Mouse (Mus musculus) heart, adult 2 months (tissue): ENCODE measurements around the gene Mtnr1a. TPM values are rescaled to one million over a fixed set of nuclear protein-coding genes. Genes with fewer than 3 reads are reported as not detected.
A peak's percentile ranks its signal among the peaks of the same experiment; 100 is the strongest.
"Not testable (repeated sequence)": the region's sequence is repeated elsewhere in the genome, so short reads cannot be mapped to it uniquely, and the experiment has no call there.

Experiments
- DNase-seq, 2 experiments: peaks; one replicate each; pipeline ENCODE4 v3.0.0; 2021
- H3K27ac ChIP-seq: fragments of 200-600 bp; 2 replicates; pipeline ENCODE4 v1.8.1; 2022
- H3K27me3 ChIP-seq: fragments of 200-500 bp; 2 replicates; pipeline ENCODE4 v1.6.1; 2012; ENCODE audit warnings: mild to moderate bottlenecking, low read length, inconsistent platforms, mixed read lengths; ENCODE audit not compliant: control insufficient read depth, insufficient read depth
- H3K36me3 ChIP-seq: fragments of 200-500 bp; 2 replicates; pipeline ENCODE4 v1.6.1; 2012; ENCODE audit warnings: low read length, inconsistent platforms; ENCODE audit not compliant: control insufficient read depth, insufficient read depth
- H3K4me1 ChIP-seq: fragments of 200-500 bp; 2 replicates; pipeline ENCODE4 v1.6.1; 2011; ENCODE audit warnings: low read length; ENCODE audit not compliant: control insufficient read depth, insufficient read depth
- H3K4me3 ChIP-seq: fragments of 200-600 bp; 2 replicates; pipeline ENCODE4 v1.8.1; 2022
- H3K79me2 ChIP-seq: fragments of 200-500 bp; replicated peaks from 2 replicates; pipeline ENCODE4 v1.6.1; 2012; ENCODE audit warnings: mild to moderate bottlenecking, inconsistent platforms, low read length, moderate library complexity, mixed read lengths; ENCODE audit not compliant: control insufficient read depth, insufficient read depth
- H3K9ac ChIP-seq: fragments of 200-500 bp; 2 replicates; pipeline ENCODE4 v1.6.1; 2012; ENCODE audit warnings: low read depth, mild to moderate bottlenecking, control low read depth, inconsistent platforms, low read length, mixed read lengths
- CTCF ChIP-seq: fragments of 200-600 bp; IDR thresholded peaks from 2 replicates; pipeline ENCODE4 v1.8.1; 2022; ENCODE audit warnings: antibody characterized with exemption, mild to moderate bottlenecking, moderate library complexity
- EP300 ChIP-seq: fragments of 200-500 bp; IDR thresholded peaks from 2 replicates; pipeline ENCODE4 v1.6.1; 2011; ENCODE audit warnings: low read depth, low read length, control low read depth; ENCODE audit not compliant: insufficient read depth
- POLR2A ChIP-seq: fragments of 200-500 bp; IDR thresholded peaks from 2 replicates; pipeline ENCODE4 v1.6.1; 2011; ENCODE audit warnings: mild to moderate bottlenecking, low read depth, low read length, control low read depth; ENCODE audit not compliant: insufficient read depth
- WGBS: fragments of 180-500 bp; shearing (Covaris S2); methylation state at CpG from one replicate; pipeline ENCODE4 v1.1.7; 2018; 5-methylcytosine and 5-hydroxymethylcytosine counted together
- intact Hi-C: fragments of 180-260 bp; cut with DNase I; formaldehyde crosslinking; loops from one replicate; pipeline ENCODE4 v1.15.1; 2025
- polyA plus RNA-seq: library from polyadenylated mRNA; depleted of rRNA; stranded (reverse); fragments of >200 nt; gene quantifications from 2 replicates; pipeline ENCODE4 v1.2.3, GENCODE M21; 2012
- total RNA-seq, 2 experiments: library from RNA; stranded (reverse); gene quantifications; 2 replicates each; pipeline ENCODE4 v1.2.3; 2021

Gene Mtnr1a
- total and polyA plus RNA-seq, 3 experiments: not detected

GRCm38 (mm10) chr8:45056810-45057209 lies 12.1 kb upstream of the Mtnr1a start:
- Histone ChIP-seq H3K27me3 (no peaks in the 10 kb centered on the region), H3K4me1 (no peaks in the 10 kb centered on the region), H3K27ac (no peak overlapping the region), H3K9ac (no peak overlapping the region), H3K79me2 (no peaks in the 10 kb centered on the region), H3K36me3 (no peaks in the 10 kb centered on the region), H3K4me3 (no peak overlapping the region)
- 38% methylated on average over 3 of the region's 3 CpGs for WGBS
- intact Hi-C loops: no loop called here
- no peak for DNase-seq
- TF ChIP-seq EP300: no peak
- TF ChIP-seq CTCF: peak; percentile 22

- H3K4me3 ChIP-seq: no peak overlapping the region
- no peaks in the 10 kb centered on the region for H3K4me1 ChIP-seq
- no peak for DNase-seq
- no peaks in the 10 kb centered on the region for H3K36me3 ChIP-seq
- H3K27me3 ChIP-seq: no peaks in the 10 kb centered on the region
- intact Hi-C loops: no loop called here
- no peak overlapping the region for H3K9ac ChIP-seq
- no peak for TF ChIP-seq POLR2A
- no peak for TF ChIP-seq EP300
- no peak for TF ChIP-seq CTCF
- WGBS: 84% methylated on average over 2 of the region's 2 CpGs
- H3K27ac ChIP-seq: no peak overlapping the region
- H3K79me2 ChIP-seq: no peaks in the 10 kb centered on the region
These were observed 8.9 kb upstream of the Mtnr1a start for GRCm38 (mm10) chr8:45060083-45060482.

- Histone ChIP-seq H3K9ac (no peak overlapping the region), H3K79me2 (no peaks in the 10 kb centered on the region), H3K27ac (no peak overlapping the region), H3K4me3 (no peak overlapping the region), H3K36me3 (no peaks in the 10 kb centered on the region), H3K4me1 (no peaks in the 10 kb centered on the region), H3K27me3 (no peaks in the 10 kb centered on the region)
- intact Hi-C loops: no loop called here
- no peak for TF ChIP-seq POLR2A
- TF ChIP-seq EP300: no peak
- TF ChIP-seq CTCF: no peak
- no peak for DNase-seq
- 88% methylated on average over 11 of the region's 11 CpGs for WGBS
These were observed 6.6 kb upstream of the Mtnr1a start for GRCm38 (mm10) chr8:45062311-45062710.

- Histone ChIP-seq H3K27ac (no peak overlapping the region), H3K4me3 (no peak overlapping the region), H3K4me1 (no peaks in the 10 kb centered on the region), H3K9ac (no peak overlapping the region), H3K79me2 (no peaks in the 10 kb centered on the region), H3K27me3 (no peaks in the 10 kb centered on the region), H3K36me3 (no peaks in the 10 kb centered on the region)
- TF ChIP-seq CTCF (no peak), EP300 (no peak), POLR2A (no peak)
- intact Hi-C loops: no loop called here
- 76% methylated on average over 25 of the region's 25 CpGs for WGBS
- no peak for DNase-seq
These were observed 5.7 kb upstream of the Mtnr1a start for GRCm38 (mm10) chr8:45062982-45063924.

- no peaks in the 10 kb centered on the region for H3K27me3 ChIP-seq
- no peaks in the 10 kb centered on the region for H3K4me1 ChIP-seq
- 49% methylated on average over 8 of the region's 8 CpGs for WGBS
- no peaks in the 10 kb centered on the region for H3K79me2 ChIP-seq
- no peak overlapping the region for H3K9ac ChIP-seq
- intact Hi-C loops: no loop called here
- TF ChIP-seq EP300: no peak
- TF ChIP-seq CTCF: no peak
- TF ChIP-seq POLR2A: no peak
- no peak for DNase-seq
- no peak overlapping the region for H3K27ac ChIP-seq
- no peak overlapping the region for H3K4me3 ChIP-seq
- no peaks in the 10 kb centered on the region for H3K36me3 ChIP-seq
These were observed 4.6 kb upstream of the Mtnr1a start for GRCm38 (mm10) chr8:45064197-45064869.

GRCm38 (mm10) chr8:45065391-45065790 lies 3.5 kb upstream of the Mtnr1a start:
- intact Hi-C loops, H3K27ac ChIP-seq, H3K79me2 ChIP-seq, DNase-seq, H3K27me3 ChIP-seq, H3K9ac ChIP-seq, H3K4me3 ChIP-seq, H3K4me1 ChIP-seq, H3K36me3 ChIP-seq: not testable (repeated sequence)
- WGBS: 82% methylated on average over 1 of the region's 1 CpGs
